Mouse (Mus musculus) thymus, adult 2 months (tissue): ENCODE measurements around the gene Egflam.

Source experiments
- CTCF ChIP-seq: fragments of 200-500 bp; IDR thresholded peaks from 2 replicates; pipeline ENCODE4 v1.5.1; 2012; ENCODE audit warnings: mild to moderate bottlenecking, control low read depth, low read length, moderate library complexity, borderline replicate concordance; ENCODE audit not compliant: control insufficient read depth, poor library complexity, insufficient read depth; ENCODE audit errors: extremely low read depth
- POLR2A ChIP-seq: fragments of 200-500 bp; IDR thresholded peaks from 2 replicates; pipeline ENCODE4 v1.6.1; 2012; ENCODE audit warnings: mild to moderate bottlenecking, low read length, control low read depth, moderate library complexity; ENCODE audit not compliant: control insufficient read depth, poor library complexity, insufficient read depth; ENCODE audit errors: extremely low read depth

DNA sequence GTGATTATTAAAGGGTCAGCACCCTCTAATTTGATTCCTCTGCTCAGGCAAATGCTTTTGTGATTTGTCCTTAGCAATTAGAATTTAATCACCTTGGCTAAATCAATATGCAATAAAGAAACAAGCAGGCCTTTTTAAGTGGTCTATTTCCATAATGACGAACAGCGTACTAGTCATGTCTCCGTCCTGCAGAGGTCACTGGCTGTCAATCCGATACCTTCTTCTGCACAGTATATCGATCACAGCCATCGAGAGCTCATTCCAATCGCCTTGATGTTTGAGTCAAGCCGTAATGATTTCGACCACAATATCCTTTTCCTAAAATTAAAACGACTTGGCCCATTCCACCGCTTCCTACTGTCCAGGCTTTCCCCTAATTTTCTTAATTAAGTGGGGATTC is 158.3 kb downstream of the Egflam start:
- TF ChIP-seq POLR2A (no peak), CTCF (no peak)
